Mouse (Mus musculus): ENCODE data around the gene Lhfp.

Lhfp gene

GRCm38 (mm10) chr3:53304123-53304900 is 263.0 kb downstream of the Lhfp start:
- TF ChIP-seq POU5F1 (IDR thresholded peaks at IDR 0.05; ENCODE audit: borderline replicate concordance, low read length) (no peak), NANOG (IDR thresholded peaks at IDR 0.05; ENCODE audit: borderline replicate concordance, low read length) (no peak), CTCF (conservative IDR thresholded peaks at IDR 0.05; ENCODE audit: low read length) (no peak)
- Histone ChIP-seq H3K4me3 (replicated peaks; ENCODE audit: low read length) (no peak overlapping the region), H3K36me3 (ENCODE audit: insufficient read depth, low read length) (no peaks in the 10 kb centered on the region), H3K9me3 (ENCODE audit: low read length) (peaks cover 9% of the 10 kb centered on the region; the same call in 1 of the 2 replicates), H3K4me1 (replicated peaks; ENCODE audit: low read depth, low read length) (no peaks in the 10 kb centered on the region; the same call in 1 of the 2 replicates), H3K27me3 (ENCODE audit: insufficient read depth, low read length) (no peaks in the 10 kb centered on the region)

GRCm38 (mm10) chr3:53305860-53306259 is 264.5 kb downstream of the Lhfp start:
- no peaks in the 10 kb centered on the region for H3K36me3 ChIP-seq (ENCODE audit: insufficient read depth, low read length)
- no peaks in the 10 kb centered on the region for H3K27me3 ChIP-seq (ENCODE audit: insufficient read depth, low read length)
- H3K9me3 ChIP-seq (ENCODE audit: low read length), result peaks cover 9% of the 10 kb centered on the region; the same call in 1 of the 2 replicates
- no peak overlapping the region for H3K4me3 ChIP-seq (replicated peaks; ENCODE audit: low read length)
- no peaks in the 10 kb centered on the region; the same call in 1 of the 2 replicates for H3K4me1 ChIP-seq (replicated peaks; ENCODE audit: low read depth, low read length)
- no peak for TF ChIP-seq POU5F1 (IDR thresholded peaks at IDR 0.05; ENCODE audit: borderline replicate concordance, low read length)
- TF ChIP-seq CTCF (conservative IDR thresholded peaks at IDR 0.05; ENCODE audit: low read length), result 0 out of 2 replicates have a peak, but pooled peaks have one; percentile 10
- peak; percentile 56; the same call in 1 of the 2 replicates for TF ChIP-seq NANOG (IDR thresholded peaks at IDR 0.05; ENCODE audit: borderline replicate concordance, low read length)

GRCm38 (mm10) chr3:53308649-53309048 is 267.3 kb downstream of the Lhfp start:
- Histone ChIP-seq H3K9me3 (ENCODE audit: low read length) (peaks cover 9% of the 10 kb centered on the region; the same call in 1 of the 2 replicates), H3K4me3 (replicated peaks; ENCODE audit: low read length) (no peak overlapping the region), H3K27me3 (ENCODE audit: insufficient read depth, low read length) (no peaks in the 10 kb centered on the region), H3K36me3 (ENCODE audit: insufficient read depth, low read length) (no peaks in the 10 kb centered on the region), H3K4me1 (replicated peaks; ENCODE audit: low read depth, low read length) (no peaks in the 10 kb centered on the region; the same call in 1 of the 2 replicates)
- peak; percentile 51 for TF ChIP-seq CTCF (conservative IDR thresholded peaks at IDR 0.05; ENCODE audit: low read length)
- TF ChIP-seq NANOG (IDR thresholded peaks at IDR 0.05; ENCODE audit: borderline replicate concordance, low read length), result no peak

GRCm38 (mm10) chr3:53310093-53310492 is 268.8 kb downstream of the Lhfp start:
- H3K27me3 ChIP-seq (ENCODE audit: insufficient read depth, low read length), result no peaks in the 10 kb centered on the region
- H3K4me3 ChIP-seq (replicated peaks; ENCODE audit: low read length), result no peak overlapping the region
- peaks cover 9% of the 10 kb centered on the region; the same call in 1 of the 2 replicates for H3K9me3 ChIP-seq (ENCODE audit: low read length)
- no peaks in the 10 kb centered on the region for H3K36me3 ChIP-seq (ENCODE audit: insufficient read depth, low read length)
- TF ChIP-seq NANOG (IDR thresholded peaks at IDR 0.05; ENCODE audit: borderline replicate concordance, low read length) (no peak), POU5F1 (IDR thresholded peaks at IDR 0.05; ENCODE audit: borderline replicate concordance, low read length) (no peak), CTCF (conservative IDR thresholded peaks at IDR 0.05; ENCODE audit: low read length) (no peak)
- H3K4me1 ChIP-seq (replicated peaks; ENCODE audit: low read depth, low read length), result peaks cover 3% of the 10 kb centered on the region; the same call in 1 of the 2 replicates

GRCm38 (mm10) chr3:53310615-53311014 is 269.3 kb downstream of the Lhfp start:
- Histone ChIP-seq H3K4me1 (replicated peaks; ENCODE audit: low read depth, low read length) (peaks cover 3% of the 10 kb centered on the region; the same call in 1 of the 2 replicates), H3K36me3 (ENCODE audit: insufficient read depth, low read length) (no peaks in the 10 kb centered on the region), H3K4me3 (replicated peaks; ENCODE audit: low read length) (no peak overlapping the region), H3K9me3 (ENCODE audit: low read length) (peaks cover 8% of the 10 kb centered on the region; the same call in 1 of the 2 replicates), H3K27me3 (ENCODE audit: insufficient read depth, low read length) (no peaks in the 10 kb centered on the region)
- TF ChIP-seq POU5F1 (IDR thresholded peaks at IDR 0.05; ENCODE audit: borderline replicate concordance, low read length) (no peak), CTCF (conservative IDR thresholded peaks at IDR 0.05; ENCODE audit: low read length) (no peak), NANOG (IDR thresholded peaks at IDR 0.05; ENCODE audit: borderline replicate concordance, low read length) (no peak)

Measured in E14TG2a.4 (cell line).